Mouse (Mus musculus) hematopoietic stem cell, adult 5-6 weeks (primary cell): Measurements from ENCODE around the gene Shank3. TPM values are rescaled to one million over a fixed set of nuclear protein-coding genes. Genes with fewer than 3 reads are reported as not detected.

Experiments
- ATAC-seq, 2 experiments: fragments of 125-278 bp in 1 of 2; replicated peaks in 1 of 2; 2 replicates each; pipeline ENCODE4 v1.8.0; 2016 to 2017; ENCODE audit warnings: inconsistent platforms in 2 of 2, mild to moderate bottlenecking in 2 of 2, moderate number of reproducible peaks in 2 of 2, low read depth in 1 of 2, moderate TSS enrichment in 1 of 2; ENCODE audit not compliant: low FRiP score in 2 of 2, poor library complexity in 2 of 2, severe bottlenecking in 2 of 2, insufficient read depth in 1 of 2, low TSS enrichment in 1 of 2
- total RNA-seq: library from RNA; stranded (forward); fragments of 172-1452, 232-1000 nt; gene quantifications from 2 replicates; pipeline ENCODE4 v1.2.3, GENCODE M21; 2017

Gene Shank3
- total RNA-seq, 1 experiment from 2014 or later = 12.2 TPM

- ATAC-seq = no peak
Observed at GRCm38 (mm10) chr15:89582494-89582893, 83.1 kb downstream of the Shank3 start.

GRCm38 (mm10) chr15:89585101-89585500 is 85.7 kb downstream of the Shank3 start:
- no peak for ATAC-seq

- no peak for ATAC-seq
Observed at GRCm38 (mm10) chr15:89585631-89586030, 86.2 kb downstream of the Shank3 start.

- ATAC-seq = no peak
Observed at GRCm38 (mm10) chr15:89589146-89589545, 89.7 kb downstream of the Shank3 start.

GRCm38 (mm10) chr15:89591317-89591716 is 91.9 kb downstream of the Shank3 start:
- ATAC-seq = no peak; a peak in 1 of 4 replicates

- peak; percentile 94 to 98 for ATAC-seq
Observed at GRCm38 (mm10) chr15:89591723-89592455, 92.5 kb downstream of the Shank3 start, which contains the start of gene Rabl2. Gene Rabl2, minus strand, starts transcription at chr15:89591923.

GRCm38 (mm10) chr15:89592548-89592947 is 93.1 kb downstream of the Shank3 start:
- no peak for ATAC-seq

GRCm38 (mm10) chr15:89605822-89606570 is 106.6 kb downstream of the Shank3 start:
- peak; percentile 54 to 63; a peak in 3 of 4 replicates for ATAC-seq

- peak; percentile 35 to 61; a peak in 3 of 4 replicates for ATAC-seq
Observed at GRCm38 (mm10) chr15:89607480-89607879, 108.1 kb downstream of the Shank3 start.

GRCm38 (mm10) chr15:89607888-89608287 is 108.5 kb downstream of the Shank3 start:
- ATAC-seq = peak; percentile 68 to 75

Other genes starting within 250 kb of the Shank3 start
- gene Sbf1, start 184.3 kb upstream of the Shank3 start, total RNA-seq = 69.9 and 76.7 TPM in 2 replicates
- gene Adm2, start 176.9 kb upstream of the Shank3 start, total RNA-seq = not detected in 2 replicates
- not detected in 2 replicates for gene Miox, start 165.2 kb upstream of the Shank3 start, total RNA-seq
- 15.7 and 17.2 TPM in 2 replicates for gene Lmf2, start 144.0 kb upstream of the Shank3 start, total RNA-seq
- 102 and 104 TPM in 2 replicates for gene Ncaph2, start 143.9 kb upstream of the Shank3 start, total RNA-seq
- gene Sco2, start 125.8 kb upstream of the Shank3 start, total RNA-seq = 19.7 and 26.6 TPM in 2 replicates
- gene Tymp, start 122.6 kb upstream of the Shank3 start, total RNA-seq = not detected in 2 replicates
- 11.7 and 21.6 TPM in 2 replicates for gene Odf3b, start 120.3 kb upstream of the Shank3 start, total RNA-seq
- 0.10 and 0.38 TPM in 2 replicates for gene Klhdc7b, start 114.7 kb upstream of the Shank3 start, total RNA-seq
- not detected in 2 replicates for gene Syce3, start 89.1 kb upstream of the Shank3 start, total RNA-seq
- gene Cpt1b, start 73.8 kb upstream of the Shank3 start, total RNA-seq = 1.3 TPM in 1 of 2 replicates, not detected in the other
- gene C730034F03Rik, start 70.0 kb upstream of the Shank3 start, total RNA-seq = 4.9 and 13.3 TPM in 2 replicates
- not detected in 2 replicates for gene Gm44502, start 69.9 kb upstream of the Shank3 start, total RNA-seq
- 29.7 and 32.6 TPM in 2 replicates for gene Chkb, start 69.7 kb upstream of the Shank3 start, total RNA-seq
- not detected in 2 replicates for gene Mapk8ip2, start 45.7 kb upstream of the Shank3 start, total RNA-seq
- gene Arsa, start 22.2 kb upstream of the Shank3 start, total RNA-seq = 7.1 and 11.3 TPM in 2 replicates
- gene Acr, start 68.7 kb downstream of the Shank3 start, total RNA-seq = 0.75 TPM in 1 of 2 replicates, not detected in the other
- gene Rabl2, start 92.3 kb downstream of the Shank3 start, total RNA-seq = 13.0 TPM in 2 replicates